Mouse (Mus musculus): ENCODE measurements around the gene Dbndd2. TPM values are rescaled to one million over a fixed set of nuclear protein-coding genes. Genes with fewer than 3 reads are reported as not detected.

The Dbndd2 gene
- total and polyA plus RNA-seq, 3 experiments: 5.5 to 22.3 (median 11.7) TPM

DNA sequence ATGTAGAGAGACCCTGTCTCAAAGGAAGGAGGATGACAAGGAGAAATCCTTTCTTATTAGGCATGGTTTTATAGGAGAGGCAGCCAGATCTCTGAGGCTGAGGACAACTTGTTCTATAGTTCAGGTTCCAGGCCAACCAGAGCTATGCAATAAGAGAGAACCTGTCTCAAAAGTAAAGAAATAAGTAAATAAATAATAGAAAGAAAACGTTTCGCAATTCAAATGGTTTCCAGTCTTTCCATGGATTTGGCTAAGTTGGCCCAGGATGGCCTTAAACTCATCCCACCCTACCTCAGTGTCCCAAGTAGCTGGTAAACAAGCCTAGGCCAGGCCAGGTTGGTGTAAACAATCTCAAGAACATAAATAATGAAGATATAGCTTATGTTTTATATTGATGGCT lies 41.2 kb upstream of the Dbndd2 start:
- H3K27me3 ChIP-seq (ENCODE audit: insufficient read depth, low read length): peaks cover 12% of the 10 kb centered on the region
- TF ChIP-seq GATA1 (IDR thresholded peaks at IDR 0.05; ENCODE audit: borderline replicate concordance, low read length) (no peak), GATA2 (IDR thresholded peaks at IDR 0.05; ENCODE audit: borderline replicate concordance, low read depth, low read length) (no peak), CTCF (IDR thresholded peaks at IDR 0.05; ENCODE audit: low read depth, low read length) (no peak)

DNA sequence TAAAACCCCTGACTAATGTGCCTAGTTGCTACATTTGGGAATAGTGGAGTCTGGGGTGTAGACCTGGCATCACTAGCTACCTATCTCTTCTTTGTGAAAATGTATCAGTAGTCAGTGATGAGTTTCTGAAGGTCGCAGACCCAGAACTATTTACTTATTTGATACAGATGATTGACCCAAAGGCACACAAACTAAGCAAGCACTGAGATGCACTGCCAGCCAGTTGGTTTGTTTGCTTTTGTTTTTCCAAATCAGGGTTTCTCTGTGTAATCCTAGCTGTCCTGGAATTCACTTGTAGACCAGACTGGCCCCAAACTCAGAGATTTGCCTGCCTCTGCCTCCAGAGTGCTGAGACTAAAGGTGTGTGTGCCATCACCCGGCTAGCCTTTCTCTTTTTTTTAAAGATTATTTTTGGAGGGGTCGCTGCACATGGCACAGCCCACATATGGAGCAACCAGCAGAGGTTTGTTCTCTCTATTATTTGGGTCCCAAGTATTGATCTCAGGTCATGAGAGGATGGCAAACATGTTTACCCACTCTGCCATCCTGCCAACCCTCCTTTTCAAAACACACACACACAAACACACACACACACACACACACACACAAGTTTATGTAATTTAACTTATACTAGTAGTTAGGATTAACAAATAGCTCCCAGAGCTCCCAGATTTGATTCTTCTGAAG lies 40.4 kb upstream of the Dbndd2 start:
- no peak for DNase-seq (ENCODE audit: low spot score)
- Histone ChIP-seq H3K4me1 (ENCODE audit: insufficient read depth, low read depth, low read length) (no peaks in the 10 kb centered on the region), H3K36me3 (replicated peaks) (no peaks in the 10 kb centered on the region), H3K27me3 (ENCODE audit: insufficient read depth, low read length) (peaks cover 12% of the 10 kb centered on the region), H3K9me3 (replicated peaks) (no peaks in the 10 kb centered on the region), H3K4me3 (ENCODE audit: low read depth, low read length) (no peak overlapping the region)
- no peak for TF ChIP-seq CTCF (IDR thresholded peaks at IDR 0.05; ENCODE audit: low read depth, low read length)
- no peak for TF ChIP-seq TAL1 (conservative IDR thresholded peaks at IDR 0.05; ENCODE audit: low read depth, low read length)
- TF ChIP-seq POLR2AphosphoS5 (IDR thresholded peaks at IDR 0.05; ENCODE audit: insufficient replicate concordance, low read depth, low read length): no peak
- no peak for TF ChIP-seq GATA2 (IDR thresholded peaks at IDR 0.05; ENCODE audit: borderline replicate concordance, low read depth, low read length)
- TF ChIP-seq GATA1 (IDR thresholded peaks at IDR 0.05; ENCODE audit: borderline replicate concordance, low read length): no peak
- ATAC-seq (ENCODE audit: extremely low read depth, insufficient number of reproducible peaks, low FRiP score, poor library complexity, severe bottlenecking): no peak

More for the DNA sequence above, 41.2 kb upstream of the Dbndd2 start:
- ATAC-seq (ENCODE audit: extremely low read depth, insufficient number of reproducible peaks, low FRiP score, poor library complexity, severe bottlenecking) (no peak), DNase-seq (ENCODE audit: low spot score) (no peak)
- H3K4me1 ChIP-seq (ENCODE audit: insufficient read depth, low read depth, low read length): no peaks in the 10 kb centered on the region
- H3K4me3 ChIP-seq (ENCODE audit: low read depth, low read length): no peak overlapping the region
- no peaks in the 10 kb centered on the region for H3K36me3 ChIP-seq (replicated peaks)
- no peaks in the 10 kb centered on the region for H3K9me3 ChIP-seq (replicated peaks)

GRCm38 (mm10) chr2:164446086-164446469 lies 39.8 kb upstream of the Dbndd2 start:
- H3K4me1 ChIP-seq (ENCODE audit: insufficient read depth, low read depth, low read length): no peaks in the 10 kb centered on the region
- no peak overlapping the region for H3K4me3 ChIP-seq (ENCODE audit: low read depth, low read length)
- H3K27me3 ChIP-seq (ENCODE audit: insufficient read depth, low read length): peaks cover 12% of the 10 kb centered on the region
- no peak for TF ChIP-seq CTCF (IDR thresholded peaks at IDR 0.05; ENCODE audit: low read depth, low read length)
- no peak for TF ChIP-seq TAL1 (conservative IDR thresholded peaks at IDR 0.05; ENCODE audit: low read depth, low read length)
- no peak for TF ChIP-seq GATA1 (IDR thresholded peaks at IDR 0.05; ENCODE audit: borderline replicate concordance, low read length)
- TF ChIP-seq GATA2 (IDR thresholded peaks at IDR 0.05; ENCODE audit: borderline replicate concordance, low read depth, low read length): no peak
- TF ChIP-seq POLR2AphosphoS5 (IDR thresholded peaks at IDR 0.05; ENCODE audit: insufficient replicate concordance, low read depth, low read length): no peak
- DNase-seq (ENCODE audit: low spot score) (no peak), ATAC-seq (ENCODE audit: extremely low read depth, insufficient number of reproducible peaks, low FRiP score, poor library complexity, severe bottlenecking) (no peak)
- H3K9me3 ChIP-seq (replicated peaks): no peaks in the 10 kb centered on the region
- H3K36me3 ChIP-seq (replicated peaks): no peaks in the 10 kb centered on the region

DNA sequence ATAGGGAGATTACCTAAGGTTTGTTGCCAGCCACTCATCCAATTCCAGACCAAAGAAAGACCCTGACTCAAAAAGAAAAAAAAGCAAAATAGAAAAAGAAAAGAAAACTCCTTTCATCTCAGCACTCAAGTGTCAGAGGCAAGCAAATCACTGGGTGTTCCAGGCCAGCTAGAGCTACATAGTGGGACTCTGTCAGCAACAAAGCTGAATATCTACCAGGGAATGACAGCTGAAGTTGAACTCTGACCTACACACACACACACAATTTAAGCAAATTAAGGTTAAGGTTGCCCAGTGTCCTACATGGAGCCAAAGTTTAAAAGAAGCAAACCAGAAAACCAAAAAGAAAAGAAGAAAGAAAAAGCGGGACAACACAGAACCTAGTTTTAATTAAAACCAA lies 37.8 kb upstream of the Dbndd2 start:
- ATAC-seq (ENCODE audit: extremely low read depth, insufficient number of reproducible peaks, low FRiP score, poor library complexity, severe bottlenecking) (no peak), DNase-seq (ENCODE audit: low spot score) (no peak)
- Histone ChIP-seq H3K4me3 (ENCODE audit: low read depth, low read length) (no peak overlapping the region), H3K27me3 (ENCODE audit: insufficient read depth, low read length) (peaks cover 12% of the 10 kb centered on the region), H3K9me3 (replicated peaks) (no peaks in the 10 kb centered on the region), H3K36me3 (replicated peaks) (no peaks in the 10 kb centered on the region), H3K4me1 (ENCODE audit: insufficient read depth, low read depth, low read length) (no peaks in the 10 kb centered on the region)
- TF ChIP-seq CTCF (IDR thresholded peaks at IDR 0.05; ENCODE audit: low read depth, low read length) (no peak), GATA2 (IDR thresholded peaks at IDR 0.05; ENCODE audit: borderline replicate concordance, low read depth, low read length) (no peak), GATA1 (IDR thresholded peaks at IDR 0.05; ENCODE audit: borderline replicate concordance, low read length) (no peak), POLR2AphosphoS5 (IDR thresholded peaks at IDR 0.05; ENCODE audit: insufficient replicate concordance, low read depth, low read length) (no peak), TAL1 (conservative IDR thresholded peaks at IDR 0.05; ENCODE audit: low read depth, low read length) (no peak)

GRCm38 (mm10) chr2:164448921-164449320 lies 37.0 kb upstream of the Dbndd2 start:
- DNase-seq (ENCODE audit: low spot score): no peak
- H3K27me3 ChIP-seq (ENCODE audit: insufficient read depth, low read length): peaks cover 8% of the 10 kb centered on the region

DNA sequence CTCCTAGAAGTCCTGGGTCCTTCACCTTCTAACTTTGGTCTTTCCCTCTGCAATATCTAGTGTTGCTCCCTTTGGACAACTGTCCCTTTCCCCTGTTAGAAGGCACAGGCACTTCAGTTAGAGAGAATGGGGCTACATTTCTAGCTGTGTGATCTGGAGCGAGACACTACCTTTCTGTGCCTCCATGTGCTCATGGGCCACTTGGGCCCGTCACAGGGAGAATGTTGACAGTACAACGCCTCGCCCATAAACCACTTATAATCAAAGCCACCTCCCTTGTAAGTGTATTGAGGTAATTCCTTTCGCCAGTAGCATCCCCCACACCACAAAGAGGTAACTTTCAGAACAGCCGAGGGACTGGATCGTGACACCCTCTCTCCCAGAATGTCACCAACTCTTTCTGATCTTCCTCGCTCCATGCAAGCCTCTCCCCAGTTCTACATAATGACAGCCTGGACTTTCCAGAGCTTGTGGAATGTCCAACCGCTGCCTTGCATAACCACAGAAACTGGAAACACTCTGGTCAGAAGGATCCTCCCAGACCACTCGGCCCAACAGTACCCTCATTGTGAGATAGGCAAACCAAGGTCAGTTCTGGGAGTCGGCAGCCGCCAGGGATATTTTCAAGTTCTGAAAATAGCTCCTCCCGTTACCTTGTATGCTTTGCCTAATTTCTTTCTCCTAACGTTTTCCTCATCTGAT lies 36.4 kb upstream of the Dbndd2 start:
- H3K27me3 ChIP-seq (ENCODE audit: insufficient read depth, low read length): peaks cover 11% of the 10 kb centered on the region
- ATAC-seq (ENCODE audit: extremely low read depth, insufficient number of reproducible peaks, low FRiP score, poor library complexity, severe bottlenecking): no peak

More at GRCm38 (mm10) chr2:164448921-164449320, 37.0 kb upstream of the Dbndd2 start:
- TF ChIP-seq CTCF (IDR thresholded peaks at IDR 0.05; ENCODE audit: low read depth, low read length) (no peak), POLR2AphosphoS5 (IDR thresholded peaks at IDR 0.05; ENCODE audit: insufficient replicate concordance, low read depth, low read length) (no peak)
- Histone ChIP-seq H3K36me3 (replicated peaks) (no peaks in the 10 kb centered on the region), H3K9me3 (replicated peaks) (no peaks in the 10 kb centered on the region), H3K4me3 (ENCODE audit: low read depth, low read length) (no peak overlapping the region), H3K4me1 (ENCODE audit: insufficient read depth, low read depth, low read length) (no peaks in the 10 kb centered on the region)
- no peak for ATAC-seq (ENCODE audit: extremely low read depth, insufficient number of reproducible peaks, low FRiP score, poor library complexity, severe bottlenecking)

More for the DNA sequence above, 36.4 kb upstream of the Dbndd2 start:
- Histone ChIP-seq H3K9me3 (replicated peaks) (no peaks in the 10 kb centered on the region), H3K36me3 (replicated peaks) (no peaks in the 10 kb centered on the region), H3K4me1 (ENCODE audit: insufficient read depth, low read depth, low read length) (no peaks in the 10 kb centered on the region), H3K4me3 (ENCODE audit: low read depth, low read length) (no peak overlapping the region)
- TF ChIP-seq POLR2AphosphoS5 (IDR thresholded peaks at IDR 0.05; ENCODE audit: insufficient replicate concordance, low read depth, low read length): no peak
- TF ChIP-seq GATA2 (IDR thresholded peaks at IDR 0.05; ENCODE audit: borderline replicate concordance, low read depth, low read length): no peak
- DNase-seq (ENCODE audit: low spot score): no peak

Measured in G1E (cell line).